Mouse (Mus musculus): Measurements from ENCODE around the gene Gpr39.

Gpr39 gene

DNA sequence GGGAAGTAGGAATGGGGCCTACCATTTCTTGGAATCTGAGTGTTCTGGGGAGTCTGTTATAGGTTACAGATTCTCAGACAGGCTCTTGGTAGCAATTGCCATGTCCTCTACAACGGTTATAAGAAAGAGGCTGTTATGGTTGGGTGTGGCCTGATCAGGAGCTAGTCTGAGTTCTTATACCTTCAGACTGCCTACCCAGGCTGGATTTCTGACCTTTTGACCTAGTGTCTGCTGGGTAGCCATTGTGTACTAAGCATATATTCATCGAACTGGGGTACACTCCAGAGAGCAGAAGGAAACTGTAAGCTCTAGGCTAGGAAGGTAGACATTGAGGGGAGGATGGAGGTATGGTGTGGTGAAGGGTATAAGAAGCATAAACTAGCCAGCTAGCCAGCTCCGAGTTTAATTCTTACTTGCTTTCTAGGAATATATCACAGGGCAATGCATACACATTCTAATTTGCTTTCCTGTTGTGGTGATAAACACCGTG, 24.4 kb downstream of the Gpr39 start:
- no peak for DNase-seq

DNA sequence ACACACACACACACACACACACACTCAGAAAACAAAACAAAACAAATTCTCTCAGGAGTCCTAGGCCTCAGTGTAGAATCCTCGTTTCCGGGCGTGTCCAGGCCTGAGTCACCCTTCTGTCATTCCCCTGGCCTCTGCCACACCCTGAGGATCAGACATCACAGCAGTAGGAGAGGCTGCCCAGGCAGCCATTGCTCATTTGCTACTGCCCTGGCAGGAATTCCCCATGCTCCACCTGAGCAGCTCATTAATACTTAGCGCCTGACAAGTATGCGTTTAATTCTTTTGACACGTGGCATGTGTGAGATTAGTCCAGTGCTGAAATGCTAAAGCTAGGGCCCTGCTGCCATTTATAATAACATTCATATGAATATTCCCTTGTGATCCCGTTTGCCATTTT, 25.0 kb downstream of the Gpr39 start:
- no peak for DNase-seq

DNA sequence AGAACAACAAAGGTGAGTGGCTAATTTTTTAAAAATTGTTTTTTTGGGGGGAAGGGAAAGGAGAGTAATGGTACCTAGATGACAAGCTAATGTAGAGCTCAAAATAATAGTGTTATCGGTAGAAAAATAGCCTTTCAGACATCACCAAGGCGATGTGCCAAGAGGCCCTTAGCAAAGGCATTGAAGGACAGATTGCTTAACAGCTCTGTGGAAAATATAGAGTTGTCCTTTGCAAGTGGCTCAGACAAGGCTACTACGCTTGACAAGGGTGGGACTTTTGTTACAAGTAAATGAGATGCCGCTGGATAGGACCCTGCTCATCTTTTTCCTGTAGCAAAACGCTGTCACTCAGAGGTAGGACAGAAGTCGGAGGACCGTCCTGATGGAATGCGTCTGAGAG, 25.5 kb downstream of the Gpr39 start:
- no peak for DNase-seq

DNA sequence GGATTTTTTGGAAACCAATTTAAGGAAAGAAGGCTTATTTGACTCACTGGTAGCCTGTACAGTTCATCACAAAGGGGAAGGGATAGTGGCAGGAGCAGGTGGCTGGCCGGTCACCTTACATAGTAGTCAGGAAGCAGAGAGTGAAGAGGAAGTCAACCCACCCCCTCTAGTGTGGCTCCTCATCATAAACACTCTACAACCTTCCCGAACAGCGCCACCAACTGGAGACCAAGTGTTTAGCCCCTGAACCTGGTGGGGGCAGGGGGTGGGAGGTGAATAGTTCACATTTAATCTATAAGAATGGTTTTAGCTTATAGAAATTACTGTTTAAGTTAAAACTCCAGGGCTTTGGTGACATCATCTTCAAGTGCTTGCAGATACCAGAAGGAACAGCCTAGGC, 28.6 kb downstream of the Gpr39 start:
- no peak for DNase-seq

DNA sequence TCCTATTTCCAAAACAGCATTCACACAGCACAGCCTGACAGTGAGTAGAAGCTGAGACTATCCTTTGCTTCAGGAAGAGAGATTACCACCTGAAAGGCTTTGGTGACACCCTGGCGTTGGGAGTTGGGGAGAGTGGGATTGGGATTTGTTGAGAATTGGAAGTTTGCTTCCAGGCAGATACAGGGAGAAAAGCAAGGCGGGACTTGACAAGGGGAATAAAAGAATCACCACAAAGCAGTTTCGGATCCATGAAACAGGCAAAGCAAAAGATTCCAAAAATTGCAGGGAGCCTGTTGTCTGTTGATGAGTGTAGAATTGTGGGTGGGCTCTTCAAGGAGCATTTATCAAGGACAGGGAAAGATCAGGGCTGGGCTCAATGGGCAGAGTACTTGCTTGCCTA, 38.5 kb downstream of the Gpr39 start:
- DNase-seq: no peak

DNA sequence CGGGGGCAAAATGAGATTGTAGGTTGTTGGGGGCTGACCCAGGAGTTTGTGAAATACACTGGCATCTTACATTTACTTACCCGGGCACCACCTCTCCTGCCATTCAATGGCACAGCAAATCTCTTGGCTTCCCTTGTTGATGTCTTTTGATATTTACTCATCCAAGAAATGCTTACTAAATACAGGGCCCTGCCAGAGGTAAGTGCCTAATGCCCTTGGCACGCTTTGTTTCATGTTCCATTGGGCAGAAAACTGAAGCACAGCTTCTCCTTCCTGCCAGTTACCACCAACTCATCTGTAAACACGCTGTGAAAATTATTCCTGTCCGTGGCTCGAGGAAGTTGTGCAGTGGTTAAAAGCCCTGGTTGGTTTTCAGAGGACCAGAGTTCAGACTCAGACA, 39.4 kb downstream of the Gpr39 start:
- DNase-seq: no peak

DNA sequence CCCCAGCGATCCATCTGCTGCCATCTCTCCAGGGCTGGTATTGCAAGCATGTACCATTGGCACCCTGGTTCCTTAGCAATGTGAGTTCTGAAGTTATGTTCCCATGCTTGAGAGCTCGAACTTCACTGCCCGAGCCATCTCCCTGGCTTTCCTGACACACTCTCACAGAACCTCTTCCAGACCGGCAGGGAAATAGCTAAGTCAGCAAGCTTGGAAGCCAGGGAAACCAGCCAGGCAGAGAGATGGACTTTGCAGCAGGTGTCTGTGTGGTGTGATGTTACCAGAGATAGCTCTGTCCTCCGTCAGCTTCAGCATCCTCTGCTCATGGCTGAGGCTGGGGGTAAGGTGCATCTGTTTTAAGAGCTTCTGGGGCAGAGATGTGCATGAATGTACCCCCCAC, 41.1 kb downstream of the Gpr39 start:
- DNase-seq: no peak

DNA sequence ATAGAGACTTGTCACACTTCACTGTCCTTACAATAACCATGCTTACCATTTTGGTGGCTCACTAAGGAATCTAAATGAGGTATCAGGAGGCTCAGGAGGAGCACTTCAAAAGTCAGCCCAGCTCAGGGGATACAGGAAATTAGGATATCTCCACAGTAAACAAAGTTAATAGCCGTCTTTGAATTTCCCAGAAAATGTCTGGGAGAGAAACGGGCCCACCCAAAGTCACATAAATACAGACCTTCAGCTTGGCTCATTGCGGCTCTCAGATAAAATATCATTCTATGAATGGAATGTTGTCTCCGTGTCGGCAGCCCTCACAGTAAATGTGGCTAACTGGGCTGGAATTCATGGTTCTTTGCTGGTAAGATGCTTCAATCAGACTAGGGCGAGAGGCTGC, 42.3 kb downstream of the Gpr39 start:
- DNase-seq: no peak

DNA sequence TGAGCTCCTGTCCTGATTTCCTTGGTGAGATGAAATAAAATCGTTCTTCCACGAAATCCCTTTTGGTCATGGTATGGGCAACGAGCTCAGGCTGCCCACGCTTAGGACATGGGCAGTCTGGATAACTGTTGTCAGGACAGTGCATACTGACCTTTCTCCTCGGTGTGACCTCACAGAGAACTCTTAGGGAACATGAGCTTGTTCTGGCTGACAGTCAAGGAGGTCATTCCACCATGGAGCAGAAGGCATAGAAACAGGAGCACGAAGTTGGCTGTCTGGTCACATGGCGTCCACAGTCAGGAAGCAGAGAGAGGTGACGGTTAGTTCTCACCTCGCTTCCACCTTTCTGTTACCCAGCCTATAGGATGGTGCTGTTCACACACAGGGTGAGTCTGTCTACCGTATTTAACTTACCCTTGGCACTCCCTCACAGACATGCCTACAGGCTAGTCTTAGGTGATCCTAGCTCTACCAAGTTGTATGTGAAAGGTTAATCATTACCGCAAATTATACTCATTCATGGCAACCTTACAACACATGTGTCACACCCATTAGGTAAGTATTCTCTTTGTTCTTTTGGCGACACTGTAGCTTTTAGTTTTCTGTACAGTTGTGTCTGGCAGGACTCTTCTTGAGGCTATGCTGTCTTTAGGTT, 44.4 kb downstream of the Gpr39 start:
- no peak for DNase-seq

DNA sequence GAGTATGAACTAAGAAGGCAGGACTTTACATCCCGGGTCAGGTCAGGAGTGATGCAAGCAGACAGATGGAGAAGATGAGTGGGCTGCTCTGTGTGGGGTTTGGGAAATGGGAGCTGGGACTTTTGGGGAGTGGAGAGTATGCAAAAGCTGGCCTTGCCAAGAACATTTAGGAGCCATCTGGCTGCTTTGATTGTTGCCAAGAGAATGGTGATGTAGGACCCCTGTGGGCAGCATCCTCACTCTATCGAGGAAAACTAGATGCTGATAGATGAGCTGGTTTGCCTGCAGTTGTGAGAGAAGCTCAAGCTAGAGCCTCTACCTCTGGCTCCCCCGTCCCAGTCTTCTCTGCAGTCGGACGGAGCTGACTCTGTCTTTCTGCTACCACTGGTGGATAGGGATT, 47.5 kb downstream of the Gpr39 start:
- DNase-seq: peak in 1 of 2 experiments; percentile 8

DNA sequence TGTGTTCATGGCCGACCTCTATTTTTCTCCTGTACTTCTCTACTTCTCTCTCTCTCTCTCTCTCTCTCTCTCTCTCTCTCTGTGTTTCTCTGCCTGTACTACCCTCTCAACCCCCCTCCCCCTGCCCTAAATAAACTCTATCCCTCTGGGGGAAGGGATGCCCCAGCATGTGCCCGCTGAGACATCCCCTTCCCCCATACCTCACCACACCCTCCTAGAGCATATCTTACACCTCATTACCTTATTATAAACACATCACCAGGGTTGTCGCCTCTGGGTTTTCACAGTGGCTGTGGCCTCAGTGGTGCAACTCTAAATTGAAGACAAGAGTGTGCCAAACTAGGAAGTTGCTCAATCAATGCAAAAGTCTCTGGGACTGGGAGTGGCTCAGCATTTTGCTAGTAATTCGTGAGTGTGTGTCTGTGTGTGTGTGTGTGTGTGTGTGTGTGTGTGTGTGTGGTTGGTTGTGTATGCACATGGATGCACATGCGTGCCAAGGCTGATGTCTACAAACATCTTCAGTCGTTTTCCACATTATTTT, 52.3 kb downstream of the Gpr39 start:
- no peak for DNase-seq

DNA sequence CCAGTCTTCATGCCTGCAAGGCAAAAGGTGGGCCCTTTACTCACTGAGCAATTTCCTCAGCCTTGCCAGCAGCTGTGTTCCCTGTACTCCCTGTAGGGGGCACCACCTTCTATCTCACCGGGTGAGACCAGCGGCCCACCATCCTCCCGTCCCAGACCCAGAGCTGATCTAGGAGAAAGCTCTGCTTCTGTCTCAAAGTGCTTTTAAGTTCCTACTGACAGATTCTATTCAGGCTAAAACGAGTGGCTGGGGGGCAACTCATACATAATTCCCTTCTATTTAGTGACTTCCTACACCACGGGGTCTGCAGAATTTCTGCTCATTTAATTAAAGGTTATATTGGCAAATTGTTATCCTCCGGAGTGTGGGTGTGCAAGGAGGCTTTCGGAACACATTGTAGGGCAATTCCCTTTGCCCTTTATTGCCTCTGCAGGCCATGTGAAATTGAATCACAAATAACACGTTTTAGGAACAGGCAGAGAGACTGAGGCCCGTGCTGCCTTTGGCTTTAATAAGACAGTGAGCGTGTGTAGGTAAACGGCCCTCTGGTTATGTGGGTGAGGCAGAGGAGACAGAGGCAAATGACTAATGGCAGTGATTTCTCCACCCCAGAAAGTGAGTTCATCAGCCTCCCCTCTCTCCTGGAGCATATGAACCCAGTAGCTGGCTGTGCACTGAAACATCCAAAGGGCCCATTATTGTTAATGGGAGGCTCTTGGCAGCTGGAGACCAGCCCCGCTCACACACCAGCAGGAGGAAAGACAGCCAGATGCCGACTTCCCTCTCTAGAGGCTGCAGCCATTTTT, 53.1 kb downstream of the Gpr39 start:
- DNase-seq: peak in 1 of 2 experiments; percentile 6

DNA sequence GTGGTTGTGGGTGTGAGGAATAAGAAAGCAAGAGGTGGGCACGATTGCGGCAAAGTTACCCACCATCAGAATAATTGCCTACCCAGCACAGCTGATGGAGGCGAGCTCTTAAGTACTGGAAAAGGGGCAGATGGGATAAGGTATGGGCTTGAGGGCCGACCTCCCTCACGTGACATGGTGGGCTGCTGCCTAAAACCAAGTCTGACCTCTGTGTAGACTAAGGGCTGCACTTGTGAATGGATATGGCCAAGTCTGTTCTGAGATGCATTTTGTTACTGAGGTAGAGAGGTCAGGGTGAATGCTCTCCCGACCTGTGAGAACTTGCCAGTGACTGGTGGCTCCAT, 53.7 kb downstream of the Gpr39 start:
- DNase-seq: no peak

DNA sequence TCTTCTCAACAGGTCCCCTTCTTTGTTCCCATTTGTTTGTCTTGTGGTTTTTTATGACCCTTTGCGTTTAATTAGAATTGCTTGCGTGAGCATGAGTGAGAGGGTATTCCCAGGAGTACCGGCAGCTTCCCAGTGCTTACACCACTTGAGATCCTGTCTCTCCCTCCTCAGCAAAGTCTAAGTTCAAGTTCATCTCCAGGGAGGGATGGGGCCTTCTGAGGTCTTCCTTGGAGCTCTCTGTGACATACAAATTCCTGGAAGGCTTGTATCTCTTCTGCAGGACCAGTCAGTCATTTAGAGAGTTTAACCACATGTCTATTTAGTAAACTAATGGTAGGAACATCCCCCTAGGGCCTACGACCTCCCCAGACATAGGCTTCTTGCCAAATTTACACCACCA, 55.1 kb downstream of the Gpr39 start:
- DNase-seq: no peak

DNA sequence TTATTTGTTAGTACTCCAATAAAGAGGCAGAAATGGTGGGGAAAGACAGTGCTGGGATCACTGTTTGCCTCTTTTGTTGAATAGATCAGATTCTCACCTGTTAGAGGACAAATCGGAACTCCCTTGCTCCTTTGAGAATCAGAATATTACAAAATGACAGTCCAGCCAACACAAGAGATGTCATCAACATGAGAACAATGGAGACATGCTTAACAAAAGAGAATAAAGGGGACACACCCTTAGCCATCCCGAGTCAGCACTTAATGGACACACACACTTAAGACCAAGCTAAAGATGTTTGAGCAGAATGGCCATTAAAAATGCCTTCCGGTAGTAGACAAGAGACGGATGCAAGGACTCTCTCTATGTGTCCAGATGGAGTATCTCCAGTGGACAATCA, 68.0 kb downstream of the Gpr39 start:
- no peak for DNase-seq

DNA sequence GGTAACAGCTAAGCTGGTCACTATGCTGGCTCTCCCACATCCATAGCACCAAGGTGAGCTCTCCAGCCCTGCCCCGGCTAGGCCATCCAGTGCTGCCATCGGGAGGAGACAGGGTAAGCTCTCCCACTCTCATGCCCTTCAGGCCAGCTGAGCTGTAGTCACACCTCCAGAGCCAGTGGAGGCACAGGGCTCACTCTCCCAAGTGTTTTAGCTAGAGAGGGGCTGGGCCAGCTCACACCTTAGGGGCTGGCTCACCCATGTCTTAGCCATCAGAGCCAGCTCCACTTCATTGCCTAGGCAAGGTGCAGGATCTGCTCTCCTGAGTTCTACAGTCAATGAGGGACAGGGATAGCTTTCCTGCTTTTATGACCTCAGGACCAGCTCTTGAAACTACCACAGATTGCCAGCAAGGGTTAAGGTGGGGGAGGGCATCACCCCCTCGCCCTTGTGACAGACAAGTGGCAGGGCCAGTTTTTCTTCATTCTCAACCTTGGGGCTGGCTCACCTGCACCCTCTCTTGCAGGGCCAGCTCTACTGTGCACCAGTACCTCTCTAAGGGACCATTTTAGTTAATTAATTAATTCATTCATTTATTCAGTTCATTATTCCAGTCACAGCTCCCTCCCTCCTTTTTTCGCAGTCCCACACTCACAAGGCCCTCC, 78.7 kb downstream of the Gpr39 start:
- no peak for DNase-seq

DNA sequence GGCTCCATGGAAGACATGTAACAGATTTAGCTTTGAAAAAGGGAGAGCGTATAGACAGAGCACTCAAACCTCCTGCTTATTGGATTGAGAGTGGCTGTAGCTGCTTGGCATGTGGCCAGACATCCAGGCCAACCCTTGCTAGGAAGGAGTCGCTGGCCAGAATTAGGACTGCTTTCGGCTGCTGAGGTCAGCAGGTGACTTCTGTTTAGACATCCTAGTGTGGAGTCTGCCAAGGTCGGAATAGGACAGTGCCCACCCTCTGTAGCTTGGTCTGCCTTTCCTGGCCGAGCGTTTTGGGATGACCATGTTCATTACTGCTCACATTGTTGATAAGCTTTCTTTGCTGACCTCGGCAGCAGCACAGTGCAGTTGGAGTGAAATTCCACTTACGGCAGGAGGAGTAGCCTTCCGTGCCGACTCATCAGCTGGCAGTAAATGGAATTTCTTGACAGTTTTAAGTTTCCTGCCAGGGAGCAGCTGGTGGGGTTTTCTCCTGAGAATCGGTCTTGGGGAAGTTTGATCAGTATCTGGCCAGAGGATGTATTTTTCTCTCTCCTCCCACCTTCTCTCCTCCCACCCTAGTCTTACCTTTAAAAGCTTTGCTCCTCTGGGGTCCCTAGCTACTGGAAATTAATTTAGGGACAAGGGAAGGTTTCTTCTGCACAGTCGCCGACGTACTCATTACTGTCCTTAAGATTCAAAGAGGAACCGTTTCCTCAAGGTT, 83.3 kb downstream of the Gpr39 start:
- peak; percentile 55 to 76 for DNase-seq

DNA sequence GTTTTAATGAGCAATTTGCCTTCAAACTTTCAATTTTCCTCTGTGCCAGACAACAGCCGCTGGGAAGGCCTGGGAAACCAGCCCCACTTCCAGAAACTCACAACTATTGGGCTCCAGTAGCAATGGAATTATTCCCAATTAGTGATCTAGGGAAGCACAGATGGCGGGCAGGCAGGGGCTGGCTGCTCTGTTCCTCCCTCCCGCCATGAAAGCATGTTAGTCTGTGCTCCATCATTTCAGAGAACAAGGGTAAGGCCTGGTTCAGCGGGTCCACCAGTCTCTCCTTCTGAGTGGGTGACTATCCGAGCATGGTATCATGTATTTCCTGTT, 83.9 kb downstream of the Gpr39 start:
- DNase-seq: peak; percentile 18 to 38

DNA sequence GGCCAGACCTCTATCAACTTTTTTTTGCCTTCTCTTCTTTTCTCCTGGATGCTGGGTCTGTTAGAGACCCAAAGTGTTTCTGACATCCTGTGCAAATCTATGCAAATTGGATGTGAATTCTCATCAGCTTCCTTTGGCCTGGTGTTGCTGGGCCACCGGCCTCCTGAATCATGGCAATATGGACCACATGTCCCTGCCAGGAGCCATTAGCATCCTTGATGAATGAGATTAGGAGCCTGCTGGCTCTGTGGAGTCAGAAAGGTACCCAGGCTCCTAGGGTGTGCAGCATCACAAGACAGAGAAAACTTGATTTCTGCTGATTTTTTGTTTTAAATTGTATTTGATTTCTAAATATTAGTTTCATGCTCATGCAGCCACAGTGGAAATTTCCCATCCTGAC, 85.3 kb downstream of the Gpr39 start:
- DNase-seq: no peak

DNA sequence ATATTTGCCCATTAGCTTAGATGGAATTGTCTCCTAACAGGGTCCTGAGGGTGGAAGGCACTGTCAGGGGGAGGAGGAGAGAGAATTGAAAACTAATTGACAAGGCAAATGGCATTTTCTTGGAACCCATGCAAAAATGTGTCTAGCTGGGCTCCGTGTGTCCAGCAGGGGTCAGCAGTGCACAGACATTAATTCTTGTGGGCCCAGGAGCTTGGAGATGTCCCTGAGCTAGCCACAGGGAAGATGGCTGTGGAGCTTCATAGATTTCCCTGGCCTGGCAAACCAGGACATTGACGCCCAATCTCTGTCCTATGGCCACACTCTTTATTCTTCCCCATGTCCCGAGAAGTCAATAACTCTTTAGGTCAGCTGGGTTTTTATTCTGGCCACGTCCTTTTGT, 113.0 kb downstream of the Gpr39 start:
- peak; percentile 65 to 81 for DNase-seq

DNA sequence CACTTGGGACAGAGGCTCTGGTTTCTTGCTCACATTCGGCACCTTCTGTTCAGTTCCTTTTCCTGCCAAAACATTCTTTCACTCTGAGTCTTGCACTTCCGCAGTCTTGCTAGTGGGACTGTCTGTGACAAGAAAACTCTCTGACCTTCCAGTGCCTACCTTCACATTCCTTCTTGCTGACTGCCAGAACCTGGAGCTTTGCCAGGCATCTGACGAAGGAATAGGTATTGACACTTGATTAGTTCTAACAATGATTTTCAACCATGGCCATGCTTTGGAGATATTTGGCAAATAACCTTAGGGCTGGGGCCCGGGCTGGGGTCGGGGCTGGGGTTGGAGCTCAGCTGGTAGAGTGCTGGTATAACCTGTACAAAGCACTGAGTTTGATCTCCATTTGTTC, 123.7 kb downstream of the Gpr39 start:
- DNase-seq: no peak

DNA sequence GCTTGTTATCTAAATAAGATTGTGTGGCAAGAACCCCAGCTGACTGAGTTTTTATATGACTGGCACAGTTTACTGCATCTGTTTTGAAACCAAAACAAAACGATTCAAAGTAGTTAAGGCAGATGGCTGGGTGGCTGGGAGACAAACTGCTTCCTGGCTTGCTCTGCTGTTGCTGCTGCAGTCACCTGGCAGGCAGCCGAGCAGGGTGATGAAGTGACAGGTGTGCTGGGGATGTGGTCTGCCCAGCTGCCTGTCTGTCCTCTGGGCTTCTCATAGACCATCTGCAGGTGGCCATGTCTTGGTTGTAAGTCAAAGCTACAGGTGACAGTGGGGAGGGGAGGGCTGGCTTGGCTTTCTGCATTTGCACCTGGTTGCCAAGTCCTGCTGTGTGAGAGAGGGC, 131.6 kb downstream of the Gpr39 start:
- DNase-seq: no peak

DNA sequence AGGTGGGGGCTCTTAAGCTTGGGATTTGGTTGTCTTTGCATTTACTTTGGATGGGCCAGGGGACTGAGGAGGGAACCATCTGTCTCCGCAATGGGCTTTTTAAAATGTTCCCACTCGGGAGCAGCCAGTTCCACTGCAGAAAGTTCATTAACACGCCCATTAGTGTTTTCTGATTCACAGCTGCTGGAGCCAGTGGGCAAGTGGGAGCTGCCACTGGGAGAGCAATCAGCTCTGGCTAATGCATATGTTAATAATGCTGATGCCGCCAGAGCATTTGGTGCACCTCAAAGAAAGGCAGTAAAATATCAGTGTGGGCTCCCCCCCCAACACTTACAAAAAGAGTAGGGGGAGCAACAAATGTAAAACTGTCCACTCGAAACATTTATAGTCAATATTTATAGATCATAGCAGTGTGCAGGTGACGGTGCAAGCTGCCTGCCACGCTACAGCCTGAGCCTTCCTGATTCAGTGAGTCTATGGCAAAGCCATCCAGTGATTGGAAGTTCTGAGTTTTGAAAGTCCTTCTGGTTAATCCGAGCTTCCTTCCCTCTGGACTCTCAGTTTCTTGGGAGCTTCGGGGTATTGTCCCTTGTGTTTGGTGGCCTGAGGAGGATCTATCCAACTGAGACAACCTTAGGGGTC, 136.5 kb downstream of the Gpr39 start:
- DNase-seq: no peak

Data from cerebellum, postnatal 25 days (tissue).